In genomic region chr8:110996641-110997430, GRCm38 (mm10) we compare ENCODE assay signal across 9 mouse cellular contexts. TPM values are rescaled to one million over a fixed set of nuclear protein-coding genes. Genes with fewer than 3 reads are reported as not detected.
DNase-seq lines count a peak whose midpoint lies in the region; ATAC-seq and TF ChIP-seq lines count a peak whose summit lies in the region.
"Had no signal": no experiment of that assay in that cellular context is flagged by ENCODE, and none has a peak within 500 bp of the region (broad histone marks: within the 10 kb centered on the region; RNA-seq: fewer than 3 reads in every experiment).

No protein-coding gene starts in this region.

- H3K27me3 ChIP-seq in megakaryocyte, embryonic 14.5 days (replicated peaks), result no peaks in the 10 kb centered on the region
- no peaks in the 10 kb centered on the region for H3K27me3 ChIP-seq in neural tube, embryonic 12.5 days (replicated peaks)

- TF ChIP-seq POLR2A in cortical plate, adult 2 months (IDR thresholded peaks at IDR 0.05; ENCODE audit: extremely low read depth, insufficient read depth, low read length), result no peak

- peaks cover 30% of the 10 kb centered on the region for H3K36me3 ChIP-seq in megakaryocyte, embryonic 14.5 days (replicated peaks; ENCODE audit: low read length)
- peaks cover 6% of the 10 kb centered on the region; the same call in 1 of the 2 replicates for H3K36me3 ChIP-seq in neural tube, embryonic 12.5 days

- ATAC-seq in megakaryocyte, adult 5-6 weeks (ENCODE audit: poor library complexity, severe bottlenecking), result no peak
- ATAC-seq in neural tube, embryonic 12.5 days (ENCODE audit: low FRiP score, low read depth), result no peak

- H3K4me1 ChIP-seq in megakaryocyte, embryonic 14.5 days, result peaks cover 26% of the 10 kb centered on the region
- 0 out of 2 replicates have a peak, but pooled peaks cover 1% of the 10 kb centered on the region for H3K4me1 ChIP-seq in cortical plate, adult 2 months (ENCODE audit: control insufficient read depth, insufficient read depth, low read length)
- H3K4me1 ChIP-seq in neural tube, embryonic 12.5 days, result peaks cover 5% of the 10 kb centered on the region

- no peaks in the 10 kb centered on the region for H3K9me3 ChIP-seq in megakaryocyte, embryonic 14.5 days
- no peaks in the 10 kb centered on the region for H3K9me3 ChIP-seq in neural tube, embryonic 12.5 days

- DNase-seq in induced T-regulatory cell, adult 2 months (ENCODE audit: low read depth), result peak; percentile 70
- DNase-seq in frontal cortex, postnatal 36 days (ENCODE audit: low spot score in 2 of 2), result no peak
- no peak for DNase-seq in left cerebral cortex, adult 18-20 months (ENCODE audit: low spot score in 2 of 2)
- DNase-seq in layer of hippocampus, postnatal 14 days (ENCODE audit: low spot score in 2 of 2), result no peak

- no peak overlapping the region; the same call in 1 of the 2 replicates for H3K27ac ChIP-seq in cortical plate, adult 2 months (ENCODE audit: insufficient read depth, low read length)
- H3K27ac ChIP-seq in neural tube, embryonic 12.5 days, result 0 out of 2 replicates have a peak overlapping the region, but pooled peaks have one; percentile 8

- H3K4me2 ChIP-seq in neural tube, embryonic 12.5 days (replicated peaks), result peak overlapping the region; percentile 79

- TF ChIP-seq CTCF in cortical plate, adult 2 months (IDR thresholded peaks at IDR 0.05; ENCODE audit: extremely low read depth, insufficient read depth, low read length), result no peak

- H3K9ac ChIP-seq in neural tube, embryonic 12.5 days, result peak overlapping the region; percentile 79

- 38% methylated on average over 16 of the region's 16 CpGs for WGBS in neural tube, embryonic 12.5 days

- peak overlapping the region; percentile 98 for H3K4me3 ChIP-seq in megakaryocyte, embryonic 14.5 days (replicated peaks)
- H3K4me3 ChIP-seq in cortical plate, adult 2 months (ENCODE audit: insufficient read depth, low read length), result peak overlapping the region; percentile 71
- peak overlapping the region; percentile 94 for H3K4me3 ChIP-seq in neural tube, embryonic 12.5 days

RNA-seq across cellular contexts. Expression of gene Ddx19a, which starts 0.8 kb away (rescaled TPM):
- 5.2 and 18.4 TPM in 2 replicates for polyA plus RNA-seq in megakaryocyte, embryonic 14.5 days (2012; ENCODE audit: insufficient read depth, low replicate concordance)
- total RNA-seq in megakaryocyte, adult 5-6 weeks (2015), result 41.4 and 44.5 TPM in 2 replicates
- 22.4 and 32.5 TPM in 2 replicates for total RNA-seq in megakaryocyte, adult 5-6 weeks (2017)
- polyA plus RNA-seq in cortical plate, adult 2 months (2012; rRNA removed), result 23.8 TPM in 2 replicates
- polyA plus RNA-seq in neural tube, embryonic 12.5 days (2016; fragmentation: Nextera tagmentation; extraction: Ambion mirVana), result 14.5 and 16.7 TPM in 2 replicates
- 10 to 100 TPM; 25.9 to 28.7 TPM for total RNA-seq in left cerebral cortex, adult 18-20 months (2021)
- 10 to 100 TPM; 33.1 to 37.2 TPM for total RNA-seq in layer of hippocampus, postnatal 14 days (2021)

RNA-seq across cellular contexts. Expression of gene Ddx19b, which starts 34.7 kb away (rescaled TPM):
- polyA plus RNA-seq in megakaryocyte, embryonic 14.5 days (2012; ENCODE audit: insufficient read depth, low replicate concordance), result 1.1 TPM in 1 of 2 replicates, not detected in the other
- 4.3 and 5.5 TPM in 2 replicates for total RNA-seq in megakaryocyte, adult 5-6 weeks (2015)
- 8.6 and 10.5 TPM in 2 replicates for total RNA-seq in megakaryocyte, adult 5-6 weeks (2017)
- polyA plus RNA-seq in cortical plate, adult 2 months (2012; rRNA removed), result 13.0 and 13.4 TPM in 2 replicates
- polyA plus RNA-seq in neural tube, embryonic 12.5 days (2016; fragmentation: Nextera tagmentation; extraction: Ambion mirVana), result 7.5 and 7.9 TPM in 2 replicates
- 10 to 100 TPM; 21.2 to 22.5 TPM for total RNA-seq in left cerebral cortex, adult 18-20 months (2021)
- 10 to 100 TPM; 23.2 to 24.5 TPM for total RNA-seq in layer of hippocampus, postnatal 14 days (2021)

RNA-seq across cellular contexts. Expression of gene Aars, which starts 36.1 kb away (rescaled TPM):
- polyA plus RNA-seq in megakaryocyte, embryonic 14.5 days (2012; ENCODE audit: insufficient read depth, low replicate concordance), result 29.9 and 34.3 TPM in 2 replicates
- 8.4 and 10.3 TPM in 2 replicates for total RNA-seq in megakaryocyte, adult 5-6 weeks (2015)
- 26.0 and 29.3 TPM in 2 replicates for total RNA-seq in megakaryocyte, adult 5-6 weeks (2017)
- polyA plus RNA-seq in cortical plate, adult 2 months (2012; rRNA removed), result 70.9 and 71.7 TPM in 2 replicates
- 80.1 and 83.8 TPM in 2 replicates for polyA plus RNA-seq in neural tube, embryonic 12.5 days (2016; fragmentation: Nextera tagmentation; extraction: Ambion mirVana)
- 100 to 1,000 TPM in 1 of 2 experiments, 10 to 100 TPM in 1; 94.0 to 102 TPM for total RNA-seq in left cerebral cortex, adult 18-20 months (2021)
- 100 to 1,000 TPM in 1 of 2 experiments, 10 to 100 TPM in 1; 96.8 to 107 TPM for total RNA-seq in layer of hippocampus, postnatal 14 days (2021)

RNA-seq across cellular contexts. Expression of gene Exosc6, which starts 59.3 kb away (rescaled TPM):
- 17.8 and 46.3 TPM in 2 replicates for polyA plus RNA-seq in megakaryocyte, embryonic 14.5 days (2012; ENCODE audit: insufficient read depth, low replicate concordance)
- total RNA-seq in megakaryocyte, adult 5-6 weeks (2015), result 7.4 and 13.8 TPM in 2 replicates
- 11.3 and 13.4 TPM in 2 replicates for total RNA-seq in megakaryocyte, adult 5-6 weeks (2017)
- not detected in 2 replicates for polyA plus RNA-seq in cortical plate, adult 2 months (2012; rRNA removed)
- 0.30 and 6.2 TPM in 2 replicates for polyA plus RNA-seq in neural tube, embryonic 12.5 days (2016; fragmentation: Nextera tagmentation; extraction: Ambion mirVana)
- not detected for total RNA-seq in left cerebral cortex, adult 18-20 months (2021)
- total RNA-seq in layer of hippocampus, postnatal 14 days (2021), result not detected
- total RNA-seq: heart, adult 18-20 months had no signal
